In the genomic region with DNA sequence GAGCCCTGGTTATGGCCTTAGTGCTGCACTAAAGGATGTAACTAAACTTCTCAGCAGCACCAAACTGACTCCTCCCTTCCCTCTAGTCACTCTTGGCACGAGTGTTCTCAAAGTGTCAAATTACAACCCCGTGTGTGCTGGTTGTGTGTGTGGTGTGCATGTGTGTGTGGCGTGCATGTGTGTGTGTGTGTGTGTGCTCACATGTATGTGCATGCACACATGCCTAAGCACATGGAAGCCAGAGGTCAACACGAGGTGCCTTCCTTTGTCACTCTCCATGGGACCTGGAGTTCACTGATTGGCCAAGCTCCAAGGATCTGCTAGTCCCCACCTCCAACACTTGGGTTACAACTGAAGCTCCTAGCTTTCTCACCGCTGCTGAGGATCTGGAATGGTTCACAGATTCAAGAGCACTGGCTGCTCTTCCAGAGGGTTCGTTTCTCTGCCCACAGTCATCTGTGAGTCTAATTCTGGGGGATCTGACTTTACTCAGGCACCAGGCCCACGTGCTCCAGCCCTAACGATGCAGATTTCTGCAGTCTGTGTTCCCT, we compare ENCODE assay signal across 8 mouse cellular contexts.
A peak's percentile ranks its signal among the peaks of the same experiment; 100 is the strongest.
DNase-seq lines count a peak whose midpoint lies in the region; ATAC-seq and TF ChIP-seq lines count a peak whose summit lies in the region.

No protein-coding gene starts in this region.

- TF ChIP-seq CTCF in heart, adult 2 months (IDR thresholded peaks at IDR 0.05), result no peak

- peak overlapping the region; percentile 51 for H3K27ac ChIP-seq in heart, adult 2 months

- no peaks in the 10 kb centered on the region for H3K27me3 ChIP-seq in heart, adult 2 months (ENCODE audit: control insufficient read depth, insufficient read depth, low read length)

- WGBS in heart, adult 2 months, result 20% methylated on average over 8 of the region's 8 CpGs

- intact Hi-C loops in heart, adult 2 months (cut with DNase I), result no loop called here
- intact Hi-C loops in left cerebral cortex, postnatal 36 days (cut with DNase I), result no loop called here

- ATAC-seq in megakaryocyte, adult 5-6 weeks (ENCODE audit: poor library complexity, severe bottlenecking), result no peak

- no peak for TF ChIP-seq POLR2A in heart, adult 2 months (IDR thresholded peaks at IDR 0.05; ENCODE audit: insufficient read depth, low read depth, low read length)

- peak; percentile 18 for DNase-seq in kidney, postnatal 10 days
- no peak for DNase-seq in kidney, adult 18-20 months
- DNase-seq in cerebellum, postnatal 14 days, result peak; percentile 54 to 64
- DNase-seq in heart, adult 2 months, result peak; percentile 24 to 41
- DNase-seq in left cerebral cortex, postnatal 36 days (ENCODE audit: low spot score in 2 of 2), result peak; percentile 58 to 74
- no peak for DNase-seq in adrenal gland, postnatal 4 days (ENCODE audit: low spot score in 2 of 2)
- DNase-seq in B cell, adult 2 months, result no peak

- no peaks in the 10 kb centered on the region for H3K36me3 ChIP-seq in heart, adult 2 months (ENCODE audit: control insufficient read depth, insufficient read depth, low read length)

- H3K4me3 ChIP-seq in heart, adult 2 months, result no peak overlapping the region

- peaks cover 7% of the 10 kb centered on the region for H3K4me1 ChIP-seq in heart, adult 2 months (ENCODE audit: control insufficient read depth, insufficient read depth, low read length)

- no peaks in the 10 kb centered on the region for H3K79me2 ChIP-seq in heart, adult 2 months (replicated peaks; ENCODE audit: control insufficient read depth, insufficient read depth, low read length)

- peak; percentile 69; the same call in 1 of the 2 replicates for TF ChIP-seq EP300 in heart, adult 2 months (IDR thresholded peaks at IDR 0.05; ENCODE audit: insufficient read depth, low read depth, low read length)

- no peak overlapping the region for H3K9ac ChIP-seq in heart, adult 2 months (ENCODE audit: low read depth, low read length)

Comparison
In these comparisons a context has a peak if more than half of its experiments do, and no peak if none do; other contexts are left out.
1. DNase-seq: peak in kidney, postnatal 10 days (single experiment), cerebellum, postnatal 14 days (2 of 2), heart, adult 2 months (2 of 2) and left cerebral cortex, postnatal 36 days (2 of 2); none in kidney, adult 18-20 months (single experiment), adrenal gland, postnatal 4 days (0 of 2) and B cell, adult 2 months (0 of 2).